Mouse (Mus musculus): Measurements from ENCODE around the gene Dmrtc1a.
"Not testable (repeated sequence)": the region's sequence is repeated elsewhere in the genome, so short reads cannot be mapped to it uniquely, and the experiment has no call there.

Dmrtc1a gene

DNA sequence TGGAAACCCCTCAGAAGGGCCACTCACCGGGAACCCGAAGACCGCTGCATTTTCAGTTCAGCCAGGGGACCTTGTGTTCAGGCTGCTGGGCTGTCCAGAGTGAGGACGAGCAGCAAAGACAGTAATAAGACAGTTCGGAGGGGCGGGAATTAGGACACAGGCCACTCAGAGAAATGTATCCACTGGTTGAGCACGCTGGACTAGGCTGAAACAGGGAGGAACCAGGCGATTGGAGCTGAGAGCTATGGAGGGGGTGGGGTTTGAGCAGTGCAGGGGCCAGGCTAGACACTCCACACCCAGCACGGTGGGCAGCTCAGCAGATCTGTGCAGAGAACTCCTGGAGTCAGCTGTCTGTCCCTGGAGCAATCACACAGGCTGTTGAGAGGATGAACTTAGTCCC, at the start of gene Dmrtc1a, which contains the start of gene 1700011M02Rik:
Gene Dmrtc1a (minus strand): TSS at position 101 of the 400 bp plus-strand sequence.
Gene 1700011M02Rik (plus strand): TSS at position 319 of the 400 bp plus-strand sequence.
- DNase-seq (ENCODE audit: low spot score in 2 of 2), result not testable (repeated sequence)

DNA sequence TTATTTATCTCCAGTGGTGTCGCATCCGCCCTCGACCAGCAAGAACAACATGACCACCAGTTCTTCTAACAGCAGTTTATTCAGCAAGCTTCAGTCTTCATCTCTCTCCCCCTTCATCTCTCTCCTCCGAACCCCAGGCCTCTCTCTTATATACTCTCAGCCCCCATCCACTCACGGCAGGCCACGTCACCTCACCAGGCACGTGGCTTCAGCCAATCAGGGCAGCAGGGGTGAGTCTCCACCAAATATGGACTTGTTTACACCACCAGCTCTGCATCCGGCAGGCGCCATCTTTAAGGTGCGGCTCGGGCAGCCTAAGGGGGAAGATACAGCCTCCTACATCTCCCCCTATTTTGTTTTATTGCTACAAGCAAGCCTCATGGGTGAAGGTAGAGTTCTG, 41.6 kb upstream of the Dmrtc1a start:
- not testable (repeated sequence) for DNase-seq (ENCODE audit: low spot score in 2 of 2)

DNA sequence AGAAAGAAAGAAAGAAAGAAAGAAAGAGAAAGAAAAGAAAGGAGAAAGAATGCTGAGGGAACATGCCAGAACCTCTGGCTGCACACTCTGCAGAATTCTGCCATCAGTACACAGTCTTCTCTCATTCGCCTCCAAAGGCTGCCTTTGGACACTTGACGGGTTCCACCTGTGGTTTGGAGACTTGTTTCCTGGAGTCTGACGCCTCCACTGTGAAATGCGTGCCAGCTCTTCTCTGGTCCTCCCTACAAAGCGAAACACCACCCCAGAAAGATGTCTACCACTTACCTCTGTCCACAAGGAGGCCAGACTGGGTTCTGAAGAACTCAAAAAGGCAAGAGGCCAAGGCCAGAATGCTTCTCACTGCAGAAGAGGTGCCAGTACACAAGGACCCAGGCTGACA, 28.3 kb upstream of the Dmrtc1a start:
- no peak for DNase-seq (ENCODE audit: low spot score in 2 of 2)

DNA sequence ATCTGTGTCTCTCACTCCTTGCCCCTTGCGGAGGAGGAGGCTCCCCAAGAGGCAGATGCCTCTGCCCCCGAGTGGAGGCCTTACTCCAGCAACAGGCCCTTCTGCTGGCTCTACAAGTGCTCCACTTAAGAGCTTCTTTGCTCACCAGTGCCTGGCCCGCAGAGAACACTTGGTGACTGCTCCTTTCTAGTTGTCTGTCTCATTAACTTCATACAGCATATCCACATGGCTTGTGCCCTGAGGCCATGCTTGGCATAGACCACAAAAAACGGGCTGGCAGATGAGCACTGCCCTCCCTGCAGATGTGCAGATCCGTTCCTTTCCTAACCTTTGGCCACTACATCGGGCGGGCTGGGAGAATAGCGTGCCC, 25.9 kb upstream of the Dmrtc1a start:
- DNase-seq (ENCODE audit: low spot score in 2 of 2), result no peak

DNA sequence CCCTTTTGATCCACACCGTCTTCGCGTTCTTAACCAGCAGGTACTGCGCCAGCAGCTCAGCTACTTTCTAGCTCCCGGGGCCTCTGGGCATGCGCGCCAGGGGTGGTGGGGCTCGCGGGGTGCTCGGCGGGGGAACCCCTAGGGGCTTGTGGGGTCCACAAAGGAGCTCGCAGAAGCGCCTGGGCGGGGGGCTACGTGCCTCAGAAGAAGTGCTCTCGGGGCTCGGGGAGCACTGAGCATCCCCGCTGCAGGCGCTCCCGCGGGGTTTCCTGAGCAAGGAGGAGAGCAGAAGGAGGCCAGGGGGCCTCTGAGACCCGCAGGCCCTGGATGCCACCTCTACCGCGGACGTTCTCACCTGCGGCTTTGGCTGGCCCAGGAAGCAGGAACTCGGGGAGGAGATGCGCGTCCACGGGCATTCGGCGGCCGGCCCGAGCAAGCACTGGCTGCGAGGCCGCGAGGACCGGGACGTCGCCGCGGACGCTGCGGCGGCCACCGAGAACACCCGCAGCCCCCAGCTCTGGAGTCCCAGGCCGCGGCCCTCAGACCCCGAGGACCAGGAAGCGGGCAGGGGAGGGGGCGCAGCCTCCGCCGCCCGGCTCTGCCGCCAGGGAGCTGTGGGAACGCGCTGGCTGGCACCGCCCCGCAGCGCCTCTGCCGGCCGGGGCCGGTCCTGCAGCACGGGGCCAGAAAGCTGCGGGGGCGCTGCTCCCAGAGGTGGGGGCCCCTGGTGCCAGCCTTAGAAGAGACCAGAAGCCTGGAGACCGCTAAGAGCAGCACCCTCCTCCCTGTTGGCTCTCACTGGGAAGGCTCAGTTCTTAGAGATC, 25.3 kb upstream of the Dmrtc1a start:
- DNase-seq (ENCODE audit: low spot score in 2 of 2), result peak; percentile 67

DNA sequence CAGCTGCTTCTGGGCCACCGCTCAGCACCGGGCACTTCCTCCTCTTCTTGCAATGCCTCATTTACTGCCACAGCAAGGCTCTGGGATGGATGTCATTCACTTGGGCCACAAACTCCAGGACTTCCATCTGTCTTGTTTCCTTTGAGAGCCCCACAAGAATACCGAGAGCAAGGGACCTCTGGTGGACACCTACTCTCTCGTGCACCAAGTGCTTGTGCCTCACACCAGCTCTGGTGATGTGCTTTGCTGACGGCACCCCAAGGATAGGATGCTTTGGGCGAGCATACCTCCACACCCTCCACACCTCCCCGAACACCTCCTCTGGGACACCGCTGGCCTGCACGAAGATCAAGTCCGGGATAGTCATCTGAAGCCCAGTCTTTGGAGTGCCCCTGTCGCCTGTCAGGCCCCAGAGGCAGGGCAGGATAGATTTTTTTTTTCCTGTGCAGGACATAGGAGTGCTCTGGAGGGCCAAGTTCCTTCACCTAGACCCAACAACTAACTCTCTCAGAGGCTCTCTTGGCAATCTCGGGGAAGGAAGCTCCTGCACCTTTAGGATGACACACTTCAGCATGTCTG, 24.6 kb upstream of the Dmrtc1a start:
- no peak for DNase-seq (ENCODE audit: low spot score in 2 of 2)

DNA sequence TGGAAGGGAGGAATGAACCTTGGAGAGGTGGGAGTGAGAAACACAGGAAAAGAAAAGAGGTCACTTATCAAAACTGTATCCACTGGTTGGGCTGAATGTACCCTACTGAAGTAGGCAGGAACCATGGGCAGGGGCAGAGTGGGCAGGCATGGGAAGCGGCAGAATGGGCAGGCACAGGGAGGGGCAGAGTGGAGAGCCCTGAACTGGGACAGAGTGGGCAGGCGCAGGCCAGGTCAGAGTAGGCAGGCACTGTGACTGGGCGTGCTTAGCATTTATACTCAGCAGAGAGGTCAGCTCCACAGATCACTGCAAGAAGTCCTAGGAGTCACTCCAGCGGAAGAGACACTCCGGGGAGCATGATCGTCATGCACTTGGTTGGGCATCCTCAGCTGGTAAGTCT, 19.6 kb upstream of the Dmrtc1a start, which contains the start of gene 1700018G05Rik:
Gene 1700018G05Rik (plus strand): TSS at position 301 of the 400 bp plus-strand sequence.
- DNase-seq (ENCODE audit: low spot score in 2 of 2), result not testable (repeated sequence)

DNA sequence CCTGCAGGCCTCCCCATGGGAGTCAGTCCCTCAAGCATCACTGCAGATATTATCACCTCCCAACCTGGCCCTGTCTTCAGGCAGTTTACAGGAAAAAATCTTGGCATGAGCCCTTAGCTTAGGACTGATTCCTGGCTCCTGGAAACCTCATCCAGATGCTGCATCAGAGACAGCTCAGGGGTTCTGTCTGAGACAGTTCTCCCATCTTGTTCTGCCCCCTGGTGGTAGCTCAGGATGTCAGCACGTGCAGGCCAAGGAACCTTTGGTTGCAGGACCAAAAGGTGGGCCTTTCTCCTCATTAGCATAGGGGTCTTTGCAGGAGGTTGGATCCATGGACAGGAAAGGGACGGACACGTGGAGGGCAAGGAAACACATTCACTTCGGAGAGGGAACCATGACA, 18.2 kb upstream of the Dmrtc1a start:
- DNase-seq (ENCODE audit: low spot score in 2 of 2), result peak; percentile 16 to 37

DNA sequence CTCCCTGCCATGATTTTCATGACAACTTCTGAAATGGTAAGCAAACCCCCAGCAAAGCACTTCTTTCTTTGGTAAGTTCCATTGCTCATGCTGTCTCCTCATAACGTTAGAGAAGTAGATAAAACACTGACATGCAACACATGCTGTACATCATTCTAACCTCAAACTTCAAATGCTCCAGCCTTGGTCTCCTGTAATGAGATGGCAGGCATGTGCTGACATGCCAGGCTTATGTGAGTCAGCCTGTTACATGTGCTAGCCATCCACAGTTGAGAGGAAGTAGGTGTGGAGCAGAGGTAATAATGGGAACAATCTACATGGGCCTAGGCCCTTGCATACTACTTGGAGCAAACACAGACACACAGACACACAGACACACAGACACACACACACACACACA, 6.3 kb upstream of the Dmrtc1a start:
- not testable (repeated sequence) for DNase-seq (ENCODE audit: low spot score in 2 of 2)

DNA sequence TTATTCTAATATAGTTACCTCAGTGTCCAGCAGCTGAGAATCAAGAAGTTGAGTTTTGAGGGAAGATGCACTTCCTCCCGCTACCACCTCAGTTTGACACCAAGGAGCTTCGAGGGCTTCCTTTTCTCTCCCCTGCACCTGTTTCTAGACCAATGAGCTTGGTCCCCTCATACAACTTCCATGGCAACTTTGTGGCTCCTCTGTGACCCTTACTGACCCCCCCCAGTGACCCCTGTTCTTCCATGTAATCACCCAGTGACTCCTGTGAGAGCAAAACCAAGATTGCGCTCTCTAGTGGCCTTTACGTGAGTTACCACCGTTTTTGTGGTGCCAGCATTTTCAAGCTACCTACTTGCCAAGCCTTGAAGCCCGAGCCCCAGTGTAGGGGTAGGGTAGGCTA, 40.6 kb downstream of the Dmrtc1a start, which contains the start of gene 1700031F05Rik:
Gene 1700031F05Rik (minus strand): TSS at position 101 of the 400 bp plus-strand sequence.
- no peak for DNase-seq (ENCODE audit: low spot score in 2 of 2)

DNA sequence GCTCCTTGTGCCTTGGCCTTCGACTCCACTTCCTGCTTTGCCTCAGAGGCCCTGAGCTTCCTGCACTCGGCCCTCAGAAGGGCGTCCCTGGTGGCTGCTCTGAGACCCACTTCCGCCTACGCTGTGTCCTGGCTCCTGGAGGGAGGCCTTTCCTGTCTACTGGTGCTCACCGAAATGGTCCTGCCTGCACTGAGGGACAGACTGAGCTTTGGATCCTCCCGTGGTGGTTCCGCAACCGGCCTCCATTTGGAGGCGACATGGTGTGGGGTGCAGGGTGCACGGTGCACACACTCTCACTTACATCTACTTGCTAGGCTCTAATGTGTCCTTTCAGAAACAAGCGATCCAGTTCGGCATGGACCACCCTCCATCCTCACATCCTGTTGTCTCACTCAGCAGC, 54.0 kb downstream of the Dmrtc1a start, which contains the start of gene Dmrtc1c2:
Gene Dmrtc1c2 (minus strand): TSS at position 101 of the 400 bp plus-strand sequence.
- DNase-seq (ENCODE audit: low spot score in 2 of 2), result not testable (repeated sequence)
